Mouse (Mus musculus): ENCODE measurements around the gene Camta1. TPM values are rescaled to one million over a fixed set of nuclear protein-coding genes. Genes with fewer than 3 reads are reported as not detected.

The Camta1 gene
- polyA plus RNA-seq, 1 experiment from 2014 or later: 150 TPM

- 3% methylated on average over 19 of the region's 20 CpGs for WGBS
- Histone ChIP-seq H3K4me1 (ENCODE audit: control insufficient read depth, insufficient read depth, low read length) (peaks cover 21% of the 10 kb centered on the region), H3K27ac (ENCODE audit: low read depth, low read length) (peak overlapping the region; percentile 60), H3K36me3 (ENCODE audit: control insufficient read depth, insufficient read depth, low read length) (no peaks in the 10 kb centered on the region), H3K9ac (ENCODE audit: low read length) (peak overlapping the region; percentile 93), H3K27me3 (ENCODE audit: control insufficient read depth, insufficient read depth, low read length) (peaks cover 9% of the 10 kb centered on the region), H3K4me2 (peak overlapping the region; percentile 90), H3K9me3 (ENCODE audit: control insufficient read depth, low read length) (no peaks in the 10 kb centered on the region), H3K4me3 (ENCODE audit: low read depth, low read length) (peak overlapping the region; percentile 83)
- DNase-seq (ENCODE audit: low spot score, missing footprints) (peak; percentile 92), ATAC-seq (ENCODE audit: low FRiP score) (no peak)
Observed at GRCm38 (mm10) chr4:151108834-151109241, 752.8 kb downstream of the Camta1 start.

- Histone ChIP-seq H3K4me3 (ENCODE audit: low read depth, low read length) (peak overlapping the region; percentile 83), H3K9ac (ENCODE audit: low read length) (peak overlapping the region; percentile 93), H3K27ac (ENCODE audit: low read depth, low read length) (peak overlapping the region; percentile 88), H3K27me3 (ENCODE audit: control insufficient read depth, insufficient read depth, low read length) (peaks cover 9% of the 10 kb centered on the region), H3K4me2 (peak overlapping the region; percentile 90), H3K4me1 (ENCODE audit: control insufficient read depth, insufficient read depth, low read length) (peaks cover 21% of the 10 kb centered on the region), H3K36me3 (ENCODE audit: control insufficient read depth, insufficient read depth, low read length) (no peaks in the 10 kb centered on the region), H3K9me3 (ENCODE audit: control insufficient read depth, low read length) (no peaks in the 10 kb centered on the region)
- DNase-seq (ENCODE audit: low spot score, missing footprints): peak; percentile 98
- ATAC-seq (ENCODE audit: low FRiP score): peak; percentile 99
- under 1% methylated on average over 84 of the region's 101 CpGs for WGBS
Observed at GRCm38 (mm10) chr4:151108028-151108771, 753.5 kb downstream of the Camta1 start.

- peak; percentile 20; the same call in 1 of the 2 replicates for ATAC-seq (ENCODE audit: low FRiP score)
- no peaks in the 10 kb centered on the region for H3K9me3 ChIP-seq (ENCODE audit: control insufficient read depth, low read length)
- no peaks in the 10 kb centered on the region for H3K36me3 ChIP-seq (ENCODE audit: control insufficient read depth, insufficient read depth, low read length)
- peak overlapping the region; percentile 88 for H3K27ac ChIP-seq (ENCODE audit: low read depth, low read length)
- peaks cover 9% of the 10 kb centered on the region for H3K27me3 ChIP-seq (ENCODE audit: control insufficient read depth, insufficient read depth, low read length)
- peak overlapping the region; percentile 93 for H3K9ac ChIP-seq (ENCODE audit: low read length)
- H3K4me3 ChIP-seq (ENCODE audit: low read depth, low read length): peak overlapping the region; percentile 83
- peaks cover 21% of the 10 kb centered on the region for H3K4me1 ChIP-seq (ENCODE audit: control insufficient read depth, insufficient read depth, low read length)
- 4% methylated on average over 59 of the region's 60 CpGs for WGBS
- DNase-seq (ENCODE audit: low spot score, missing footprints): peak; percentile 96
- peak overlapping the region; percentile 90 for H3K4me2 ChIP-seq
Observed at GRCm38 (mm10) chr4:151107131-151108001, 754.3 kb downstream of the Camta1 start.

- Histone ChIP-seq H3K9me3 (ENCODE audit: control insufficient read depth, low read length) (no peaks in the 10 kb centered on the region; the same call in 1 of the 2 replicates), H3K36me3 (ENCODE audit: control insufficient read depth, insufficient read depth, low read length) (no peaks in the 10 kb centered on the region), H3K4me2 (peak overlapping the region; percentile 90), H3K9ac (ENCODE audit: low read length) (peak overlapping the region; percentile 93), H3K27ac (ENCODE audit: low read depth, low read length) (no peak overlapping the region), H3K27me3 (ENCODE audit: control insufficient read depth, insufficient read depth, low read length) (peaks cover 9% of the 10 kb centered on the region), H3K4me1 (ENCODE audit: control insufficient read depth, insufficient read depth, low read length) (peaks cover 21% of the 10 kb centered on the region), H3K4me3 (ENCODE audit: low read depth, low read length) (peak overlapping the region; percentile 83)
- ATAC-seq (ENCODE audit: low FRiP score) (no peak), DNase-seq (ENCODE audit: low spot score, missing footprints) (peak; percentile 93)
- 24% methylated on average over 10 of the region's 10 CpGs for WGBS
Observed at GRCm38 (mm10) chr4:151106468-151106867, 755.2 kb downstream of the Camta1 start.

GRCm38 (mm10) chr4:151105886-151106285 is 755.8 kb downstream of the Camta1 start:
- peak overlapping the region; percentile 90 for H3K4me2 ChIP-seq
- WGBS: 80% methylated on average over 6 of the region's 6 CpGs
- H3K9ac ChIP-seq (ENCODE audit: low read length): no peak overlapping the region; the same call in 1 of the 2 replicates
- H3K9me3 ChIP-seq (ENCODE audit: control insufficient read depth, low read length): no peaks in the 10 kb centered on the region; the same call in 1 of the 2 replicates
- H3K36me3 ChIP-seq (ENCODE audit: control insufficient read depth, insufficient read depth, low read length): no peaks in the 10 kb centered on the region
- H3K27ac ChIP-seq (ENCODE audit: low read depth, low read length): no peak overlapping the region
- H3K4me3 ChIP-seq (ENCODE audit: low read depth, low read length): 0 out of 2 replicates have a peak overlapping the region, but pooled peaks have one; percentile 83
- peaks cover 9% of the 10 kb centered on the region for H3K27me3 ChIP-seq (ENCODE audit: control insufficient read depth, insufficient read depth, low read length)
- ATAC-seq (ENCODE audit: low FRiP score) (no peak), DNase-seq (ENCODE audit: low spot score, missing footprints) (no peak)
- H3K4me1 ChIP-seq (ENCODE audit: control insufficient read depth, insufficient read depth, low read length): peaks cover 21% of the 10 kb centered on the region

GRCm38 (mm10) chr4:151104147-151104546 is 757.5 kb downstream of the Camta1 start:
- H3K36me3 ChIP-seq (ENCODE audit: control insufficient read depth, insufficient read depth, low read length): no peaks in the 10 kb centered on the region
- peaks cover 21% of the 10 kb centered on the region for H3K4me1 ChIP-seq (ENCODE audit: control insufficient read depth, insufficient read depth, low read length)
- 92% methylated on average over 10 of the region's 10 CpGs for WGBS
- H3K9ac ChIP-seq (ENCODE audit: low read length): no peak overlapping the region
- ATAC-seq (ENCODE audit: low FRiP score): no peak
- no peak overlapping the region for H3K27ac ChIP-seq (ENCODE audit: low read depth, low read length)
- H3K4me3 ChIP-seq (ENCODE audit: low read depth, low read length): no peak overlapping the region
- H3K4me2 ChIP-seq: no peak overlapping the region
- no peaks in the 10 kb centered on the region; the same call in 1 of the 2 replicates for H3K9me3 ChIP-seq (ENCODE audit: control insufficient read depth, low read length)
- DNase-seq (ENCODE audit: low spot score, missing footprints): no peak
- no peaks in the 10 kb centered on the region for H3K27me3 ChIP-seq (ENCODE audit: control insufficient read depth, insufficient read depth, low read length)

- DNase-seq (ENCODE audit: low spot score, missing footprints) (no peak), ATAC-seq (ENCODE audit: low FRiP score) (no peak)
- Histone ChIP-seq H3K9me3 (ENCODE audit: control insufficient read depth, low read length) (no peaks in the 10 kb centered on the region; the same call in 1 of the 2 replicates), H3K4me1 (ENCODE audit: control insufficient read depth, insufficient read depth, low read length) (peaks cover 16% of the 10 kb centered on the region), H3K27me3 (ENCODE audit: control insufficient read depth, insufficient read depth, low read length) (no peaks in the 10 kb centered on the region), H3K9ac (ENCODE audit: low read length) (no peak overlapping the region), H3K4me2 (no peak overlapping the region), H3K4me3 (ENCODE audit: low read depth, low read length) (no peak overlapping the region), H3K36me3 (ENCODE audit: control insufficient read depth, insufficient read depth, low read length) (no peaks in the 10 kb centered on the region), H3K27ac (ENCODE audit: low read depth, low read length) (no peak overlapping the region)
- 90% methylated on average over 11 of the region's 11 CpGs for WGBS
Observed at GRCm38 (mm10) chr4:151103646-151104045, 758.0 kb downstream of the Camta1 start.

- no peaks in the 10 kb centered on the region; the same call in 1 of the 2 replicates for H3K9me3 ChIP-seq (ENCODE audit: control insufficient read depth, low read length)
- no peak for ATAC-seq (ENCODE audit: low FRiP score)
- H3K4me2 ChIP-seq: no peak overlapping the region
- WGBS: 91% methylated on average over 11 of the region's 11 CpGs
- H3K4me1 ChIP-seq (ENCODE audit: control insufficient read depth, insufficient read depth, low read length): no peaks in the 10 kb centered on the region
- no peaks in the 10 kb centered on the region; the same call in 1 of the 2 replicates for H3K36me3 ChIP-seq (ENCODE audit: control insufficient read depth, insufficient read depth, low read length)
- DNase-seq (ENCODE audit: low spot score, missing footprints): no peak
- no peak overlapping the region for H3K9ac ChIP-seq (ENCODE audit: low read length)
- no peak overlapping the region for H3K27ac ChIP-seq (ENCODE audit: low read depth, low read length)
- no peak overlapping the region for H3K4me3 ChIP-seq (ENCODE audit: low read depth, low read length)
- no peaks in the 10 kb centered on the region for H3K27me3 ChIP-seq (ENCODE audit: control insufficient read depth, insufficient read depth, low read length)
Observed at GRCm38 (mm10) chr4:151097104-151097438, 764.6 kb downstream of the Camta1 start.
